Mouse (Mus musculus) thymus, adult 2 months (tissue): ENCODE measurements around the gene Msi2. TPM values are rescaled to one million over a fixed set of nuclear protein-coding genes. Genes with fewer than 3 reads are reported as not detected.

Experiments
- DNase-seq: peaks from one replicate; pipeline ENCODE4 v3.0.0; 2021
- H3K27ac ChIP-seq: fragments of 200-500 bp; 2 replicates; pipeline ENCODE4 v1.5.1; 2012; ENCODE audit warnings: low read length, control low read depth; ENCODE audit not compliant: control insufficient read depth, insufficient read depth
- H3K27me3 ChIP-seq: fragments of 200-500 bp; 2 replicates; pipeline ENCODE4 v1.6.1; 2012; ENCODE audit warnings: mild to moderate bottlenecking, low read length, moderate library complexity, mixed read lengths; ENCODE audit not compliant: control insufficient read depth, insufficient read depth
- H3K36me3 ChIP-seq: fragments of 200-500 bp; 2 replicates; pipeline ENCODE4 v1.6.1; 2012; ENCODE audit warnings: mild to moderate bottlenecking, low read length, moderate library complexity; ENCODE audit not compliant: control insufficient read depth, insufficient read depth
- H3K4me1 ChIP-seq: fragments of 200-500 bp; replicated peaks from 2 replicates; pipeline ENCODE4 v1.6.1; 2012; ENCODE audit warnings: low read length; ENCODE audit not compliant: control insufficient read depth, insufficient read depth
- H3K4me3 ChIP-seq: fragments of 200-500 bp; 2 replicates; pipeline ENCODE4 v1.5.1; 2012; ENCODE audit warnings: mild to moderate bottlenecking, low read length, control low read depth, moderate library complexity; ENCODE audit not compliant: control insufficient read depth, insufficient read depth
- CTCF ChIP-seq: fragments of 200-500 bp; IDR thresholded peaks from 2 replicates; pipeline ENCODE4 v1.5.1; 2012; ENCODE audit warnings: mild to moderate bottlenecking, control low read depth, low read length, moderate library complexity, borderline replicate concordance; ENCODE audit not compliant: control insufficient read depth, poor library complexity, insufficient read depth; ENCODE audit errors: extremely low read depth
- POLR2A ChIP-seq: fragments of 200-500 bp; IDR thresholded peaks from 2 replicates; pipeline ENCODE4 v1.6.1; 2012; ENCODE audit warnings: mild to moderate bottlenecking, low read length, control low read depth, moderate library complexity; ENCODE audit not compliant: control insufficient read depth, poor library complexity, insufficient read depth; ENCODE audit errors: extremely low read depth
- WGBS: fragments of 180-500 bp; shearing (Covaris S2); methylation state at CpG from one replicate; pipeline ENCODE4 v1.1.7; 2018; 5-methylcytosine and 5-hydroxymethylcytosine counted together
- polyA plus RNA-seq: library from polyadenylated mRNA; depleted of rRNA; stranded (reverse); fragments of >200 nt; gene quantifications from 2 replicates; pipeline ENCODE4 v1.2.3, GENCODE M21; 2012

The Msi2 gene
- polyA plus RNA-seq, 1 experiment, result 51.3 TPM

GRCm38 (mm10) chr11:88558731-88559130, 159.6 kb downstream of the Msi2 start:
- TF ChIP-seq POLR2A, result no peak
- no peak for DNase-seq
- Histone ChIP-seq H3K4me1 (peaks cover 14% of the 10 kb centered on the region), H3K4me3 (no peak overlapping the region), H3K27ac (no peak overlapping the region; the same call in 1 of the 2 replicates), H3K36me3 (no peaks in the 10 kb centered on the region), H3K27me3 (no peaks in the 10 kb centered on the region)
- 95% methylated on average over 4 of the region's 4 CpGs for WGBS

GRCm38 (mm10) chr11:88557828-88558580, 160.3 kb downstream of the Msi2 start:
- WGBS, result 88% methylated on average over 6 of the region's 6 CpGs
- H3K4me1 ChIP-seq, result peaks cover 19% of the 10 kb centered on the region

GRCm38 (mm10) chr11:88557116-88557768, 161.1 kb downstream of the Msi2 start:
- H3K27ac ChIP-seq, result no peak overlapping the region
- no peaks in the 10 kb centered on the region for H3K36me3 ChIP-seq
- H3K4me3 ChIP-seq, result no peak overlapping the region
- peaks cover 19% of the 10 kb centered on the region for H3K4me1 ChIP-seq
- 65% methylated on average over 4 of the region's 4 CpGs for WGBS
- H3K27me3 ChIP-seq, result no peaks in the 10 kb centered on the region
- TF ChIP-seq POLR2A, result no peak
- no peak for TF ChIP-seq CTCF
- no peak for DNase-seq

More at GRCm38 (mm10) chr11:88557828-88558580, 160.3 kb downstream of the Msi2 start:
- Histone ChIP-seq H3K27ac (no peak overlapping the region), H3K4me3 (no peak overlapping the region), H3K36me3 (no peaks in the 10 kb centered on the region), H3K27me3 (no peaks in the 10 kb centered on the region)
- DNase-seq, result no peak
- TF ChIP-seq CTCF, result no peak
- no peak for TF ChIP-seq POLR2A

GRCm38 (mm10) chr11:88555902-88556549, 162.3 kb downstream of the Msi2 start:
- TF ChIP-seq CTCF, result no peak
- TF ChIP-seq POLR2A, result no peak
- Histone ChIP-seq H3K4me1 (peaks cover 29% of the 10 kb centered on the region), H3K36me3 (no peaks in the 10 kb centered on the region), H3K27me3 (no peaks in the 10 kb centered on the region), H3K4me3 (no peak overlapping the region), H3K27ac (no peak overlapping the region)
- WGBS, result 42% methylated on average over 6 of the region's 6 CpGs
- no peak for DNase-seq

GRCm38 (mm10) chr11:88555232-88555818, 163.0 kb downstream of the Msi2 start:
- Histone ChIP-seq H3K4me1 (peaks cover 35% of the 10 kb centered on the region), H3K36me3 (no peaks in the 10 kb centered on the region), H3K27me3 (no peaks in the 10 kb centered on the region), H3K4me3 (no peak overlapping the region), H3K27ac (no peak overlapping the region)
- DNase-seq, result no peak
- TF ChIP-seq POLR2A (no peak), CTCF (no peak)
- 61% methylated on average over 8 of the region's 8 CpGs for WGBS

GRCm38 (mm10) chr11:88553521-88554310, 164.6 kb downstream of the Msi2 start:
- H3K36me3 ChIP-seq, result no peaks in the 10 kb centered on the region
- no peaks in the 10 kb centered on the region for H3K27me3 ChIP-seq
- no peak for DNase-seq
- TF ChIP-seq CTCF, result no peak
- no peak for TF ChIP-seq POLR2A
- H3K27ac ChIP-seq, result no peak overlapping the region
- H3K4me3 ChIP-seq, result no peak overlapping the region
- H3K4me1 ChIP-seq, result peaks cover 49% of the 10 kb centered on the region
- WGBS, result 90% methylated on average over 11 of the region's 11 CpGs
